Mouse (Mus musculus): ENCODE data around the gene Olfr965. TPM values are rescaled to one million over a fixed set of nuclear protein-coding genes. Genes with fewer than 3 reads are reported as not detected.

Gene Olfr965
- polyA plus RNA-seq (2015; fragmentation: Nextera tagmentation; extraction: Ambion mirVana) = not detected in 2 replicates

DNA sequence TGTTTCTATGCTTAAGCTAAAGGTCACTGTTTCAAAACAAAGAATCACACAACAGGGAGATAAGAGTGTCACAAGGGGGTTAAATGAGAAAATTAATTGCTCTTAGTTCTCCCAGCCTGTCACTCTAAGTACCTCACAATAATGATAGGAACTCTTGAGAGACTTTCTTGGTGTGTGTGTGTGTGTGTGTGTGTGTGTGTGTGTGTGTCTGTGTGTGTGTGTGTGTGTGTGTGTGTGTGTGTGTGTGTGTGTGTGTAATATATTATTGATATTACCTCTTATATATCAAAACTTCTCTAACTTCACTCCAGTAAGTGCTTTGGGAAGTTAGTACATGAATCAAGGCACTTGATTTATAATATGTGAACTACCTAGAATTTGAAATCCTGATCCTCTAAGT, at the start of gene Olfr965:
TSS of gene Olfr965 (plus strand) at position 301 of the 400 bp plus-strand sequence.

GRCm38 (mm10) chr9:39666905-39667304, 44.2 kb upstream of the Olfr965 start, which contains the start of gene Olfr963:
Gene Olfr963, plus strand, starts transcription at chr9:39667205.

GRCm38 (mm10) chr9:39707017-39707416, 4.1 kb upstream of the Olfr965 start, which contains the start of gene Olfr149:
Gene Olfr149, minus strand, starts transcription at chr9:39707117.

GRCm38 (mm10) chr9:39730678-39731077, 19.5 kb downstream of the Olfr965 start, which contains the start of gene Olfr150:
Gene Olfr150, plus strand, starts transcription at chr9:39730978.

GRCm38 (mm10) chr9:39745949-39746348, 34.8 kb downstream of the Olfr965 start, which contains the start of gene Olfr967:
Gene Olfr967, plus strand, starts transcription at chr9:39746249.

Other genes with a start within 250 kb of the Olfr965 start
- not detected in 2 replicates for gene Olfr955, start 239.4 kb upstream of the Olfr965 start, polyA plus RNA-seq (2015; fragmentation: Nextera tagmentation; extraction: Ambion mirVana)
- not detected in 2 replicates for gene Olfr44, start 217.4 kb upstream of the Olfr965 start, polyA plus RNA-seq (2015; fragmentation: Nextera tagmentation; extraction: Ambion mirVana)
- not detected in 2 replicates for gene Olfr957, start 195.5 kb upstream of the Olfr965 start, polyA plus RNA-seq (2015; fragmentation: Nextera tagmentation; extraction: Ambion mirVana)
- not detected in 2 replicates for gene Olfr958, start 157.3 kb upstream of the Olfr965 start, polyA plus RNA-seq (2015; fragmentation: Nextera tagmentation; extraction: Ambion mirVana)
- gene Olfr959, start 135.8 kb upstream of the Olfr965 start, polyA plus RNA-seq (2015; fragmentation: Nextera tagmentation; extraction: Ambion mirVana) = not detected in 2 replicates
- 39.4 and 49.0 TPM in 2 replicates for gene AW551984, start 107.0 kb upstream of the Olfr965 start, polyA plus RNA-seq (2015; fragmentation: Nextera tagmentation; extraction: Ambion mirVana)
- gene Olfr148, start 100.7 kb upstream of the Olfr965 start, polyA plus RNA-seq (2015; fragmentation: Nextera tagmentation; extraction: Ambion mirVana) = not detected in 2 replicates
- gene Olfr960, start 90.0 kb upstream of the Olfr965 start, polyA plus RNA-seq (2015; fragmentation: Nextera tagmentation; extraction: Ambion mirVana) = not detected in 2 replicates
- gene Olfr961, start 66.3 kb upstream of the Olfr965 start, polyA plus RNA-seq (2015; fragmentation: Nextera tagmentation; extraction: Ambion mirVana) = not detected in 2 replicates
- not detected in 2 replicates for gene Olfr963, start 44.1 kb upstream of the Olfr965 start, polyA plus RNA-seq (2015; fragmentation: Nextera tagmentation; extraction: Ambion mirVana)
- not detected in 2 replicates for gene Olfr149, start 4.2 kb upstream of the Olfr965 start, polyA plus RNA-seq (2015; fragmentation: Nextera tagmentation; extraction: Ambion mirVana)
- gene Olfr150, start 19.6 kb downstream of the Olfr965 start, polyA plus RNA-seq (2015; fragmentation: Nextera tagmentation; extraction: Ambion mirVana) = not detected in 2 replicates
- not detected in 2 replicates for gene Olfr967, start 34.9 kb downstream of the Olfr965 start, polyA plus RNA-seq (2015; fragmentation: Nextera tagmentation; extraction: Ambion mirVana)
- not detected in 2 replicates for gene Olfr968, start 71.9 kb downstream of the Olfr965 start, polyA plus RNA-seq (2015; fragmentation: Nextera tagmentation; extraction: Ambion mirVana)
- gene Olfr969, start 79.6 kb downstream of the Olfr965 start, polyA plus RNA-seq (2015; fragmentation: Nextera tagmentation; extraction: Ambion mirVana) = not detected in 2 replicates
- gene Olfr970, start 97.5 kb downstream of the Olfr965 start, polyA plus RNA-seq (2015; fragmentation: Nextera tagmentation; extraction: Ambion mirVana) = not detected in 2 replicates
- not detected in 2 replicates for gene Olfr971, start 125.5 kb downstream of the Olfr965 start, polyA plus RNA-seq (2015; fragmentation: Nextera tagmentation; extraction: Ambion mirVana)
- not detected in 2 replicates for gene Olfr972, start 155.1 kb downstream of the Olfr965 start, polyA plus RNA-seq (2015; fragmentation: Nextera tagmentation; extraction: Ambion mirVana)
- gene Olfr229, start 196.0 kb downstream of the Olfr965 start, polyA plus RNA-seq (2015; fragmentation: Nextera tagmentation; extraction: Ambion mirVana) = not detected in 2 replicates
- not detected in 2 replicates for gene Olfr974, start 226.1 kb downstream of the Olfr965 start, polyA plus RNA-seq (2015; fragmentation: Nextera tagmentation; extraction: Ambion mirVana)
- gene Olfr975, start 240.7 kb downstream of the Olfr965 start, polyA plus RNA-seq (2015; fragmentation: Nextera tagmentation; extraction: Ambion mirVana) = not detected in 2 replicates
- gene Olfr976, start 249.8 kb downstream of the Olfr965 start, polyA plus RNA-seq (2015; fragmentation: Nextera tagmentation; extraction: Ambion mirVana) = not detected in 2 replicates

Measured in adrenal gland, postnatal 0 days (tissue).